Mouse (Mus musculus): Measurements from ENCODE around the gene Ank2. TPM values are rescaled to one million over a fixed set of nuclear protein-coding genes. Genes with fewer than 3 reads are reported as not detected.
A peak's percentile ranks its signal among the peaks of the same experiment; 100 is the strongest.

Gene Ank2
- polyA plus RNA-seq, 1 experiment, result 5.8 TPM

DNA sequence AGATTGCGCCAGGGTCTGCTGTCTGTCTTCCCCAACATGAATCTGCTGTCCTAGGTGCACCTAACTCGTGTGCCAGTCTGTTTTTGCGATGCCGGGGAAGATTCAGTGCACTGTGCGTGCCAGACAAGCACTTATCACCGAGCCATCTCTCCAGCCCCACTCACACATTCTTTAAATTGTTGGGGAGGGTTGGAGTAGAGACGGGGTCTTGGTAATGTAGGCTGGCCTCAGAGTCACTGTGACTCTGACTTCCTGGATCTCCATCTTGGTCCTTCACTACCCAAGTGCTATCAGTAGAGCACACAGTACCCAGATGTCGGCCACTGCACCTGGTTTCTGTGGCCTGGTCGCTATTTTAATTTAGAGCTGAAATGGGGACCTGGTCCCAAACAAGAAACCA lies 47.4 kb downstream of the Ank2 start:
- Histone ChIP-seq H3K4me3 (replicated peaks; ENCODE audit: extremely low read depth, low read depth, low read length) (no peak overlapping the region), H3K4me1 (ENCODE audit: control insufficient read depth, insufficient read depth, low read length) (no peaks in the 10 kb centered on the region)
- TF ChIP-seq CTCF (IDR thresholded peaks at IDR 0.05; ENCODE audit: insufficient read depth, low read length) (no peak), POLR2A (IDR thresholded peaks at IDR 0.05; ENCODE audit: borderline replicate concordance, extremely low read depth, low read depth, low read length) (no peak)
- 55% methylated on average over 9 of the region's 9 CpGs for WGBS
- DNase-seq, result no peak

DNA sequence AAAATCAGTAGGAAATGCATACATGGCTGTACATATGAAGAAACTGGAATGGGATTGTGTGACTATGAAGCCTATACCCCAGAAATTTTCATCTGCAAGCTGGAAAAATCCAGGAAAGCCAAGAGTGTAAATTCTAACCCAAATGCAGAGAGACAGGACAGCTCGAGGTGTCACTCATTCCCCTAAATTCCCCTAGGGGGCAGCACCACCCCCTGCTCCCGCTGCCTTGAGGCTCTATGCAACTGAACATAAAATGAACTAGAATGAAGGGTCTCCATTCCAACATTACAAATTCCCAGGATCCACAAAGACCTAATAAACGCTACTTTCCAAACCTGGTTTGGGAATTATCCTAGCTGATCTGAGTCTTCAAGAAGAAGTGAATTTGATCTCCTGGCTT lies 48.1 kb downstream of the Ank2 start:
- no peak overlapping the region for H3K4me3 ChIP-seq (replicated peaks; ENCODE audit: extremely low read depth, low read depth, low read length)
- WGBS, result 9% methylated on average over 3 of the region's 3 CpGs
- peak; percentile 4 for DNase-seq
- no peaks in the 10 kb centered on the region for H3K4me1 ChIP-seq (ENCODE audit: control insufficient read depth, insufficient read depth, low read length)
- TF ChIP-seq CTCF (IDR thresholded peaks at IDR 0.05; ENCODE audit: insufficient read depth, low read length), result peak; percentile 72
- TF ChIP-seq POLR2A (IDR thresholded peaks at IDR 0.05; ENCODE audit: borderline replicate concordance, extremely low read depth, low read depth, low read length), result no peak

DNA sequence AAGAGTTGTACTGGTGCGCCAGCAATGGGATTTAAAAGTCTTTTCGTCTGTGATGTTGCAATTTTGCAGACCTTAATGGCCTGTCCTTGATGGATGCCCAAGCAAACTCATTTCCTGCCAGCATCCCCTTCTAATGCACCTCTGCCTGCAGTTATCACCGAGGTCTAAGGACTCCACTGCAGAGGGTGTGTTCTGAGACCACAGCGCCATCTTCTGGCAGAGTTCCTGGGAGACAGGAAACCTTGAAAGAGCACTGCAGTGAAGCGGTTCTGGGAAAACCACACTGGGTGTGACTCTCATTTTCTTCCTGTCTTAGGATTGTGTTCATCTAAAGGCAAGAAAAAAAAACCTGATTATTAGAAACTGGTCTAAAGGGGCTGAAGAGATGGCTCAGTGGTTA lies 53.0 kb downstream of the Ank2 start:
- DNase-seq, result peak; percentile 19
- Histone ChIP-seq H3K4me3 (replicated peaks; ENCODE audit: extremely low read depth, low read depth, low read length) (no peak overlapping the region), H3K4me1 (ENCODE audit: control insufficient read depth, insufficient read depth, low read length) (no peaks in the 10 kb centered on the region)
- TF ChIP-seq POLR2A (IDR thresholded peaks at IDR 0.05; ENCODE audit: borderline replicate concordance, extremely low read depth, low read depth, low read length) (no peak), CTCF (IDR thresholded peaks at IDR 0.05; ENCODE audit: insufficient read depth, low read length) (peak; percentile 45; the same call in 1 of the 2 replicates)
- 33% methylated on average over 5 of the region's 5 CpGs for WGBS

DNA sequence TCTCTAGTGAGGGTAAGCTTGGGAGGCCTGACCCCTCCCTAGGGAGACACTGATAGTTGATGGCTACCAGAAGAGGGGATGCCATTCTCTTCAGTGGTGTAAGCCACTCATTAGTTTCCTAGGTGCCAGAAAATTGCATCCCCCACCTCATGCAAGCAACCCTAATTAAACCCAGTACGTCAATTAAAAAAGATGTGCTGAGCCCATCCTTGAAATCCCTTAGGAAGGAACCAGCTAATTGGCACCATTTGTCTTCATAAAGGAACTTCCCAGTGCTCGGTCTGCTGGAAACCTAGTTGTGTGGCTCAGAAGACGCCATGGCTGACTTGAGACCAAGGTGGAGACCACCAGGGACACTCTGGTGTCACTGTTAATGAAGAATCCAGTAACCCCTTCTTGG lies 65.9 kb downstream of the Ank2 start:
- 68% methylated on average over 3 of the region's 3 CpGs for WGBS
- H3K4me1 ChIP-seq (ENCODE audit: control insufficient read depth, insufficient read depth, low read length), result no peaks in the 10 kb centered on the region
- DNase-seq, result no peak

DNA sequence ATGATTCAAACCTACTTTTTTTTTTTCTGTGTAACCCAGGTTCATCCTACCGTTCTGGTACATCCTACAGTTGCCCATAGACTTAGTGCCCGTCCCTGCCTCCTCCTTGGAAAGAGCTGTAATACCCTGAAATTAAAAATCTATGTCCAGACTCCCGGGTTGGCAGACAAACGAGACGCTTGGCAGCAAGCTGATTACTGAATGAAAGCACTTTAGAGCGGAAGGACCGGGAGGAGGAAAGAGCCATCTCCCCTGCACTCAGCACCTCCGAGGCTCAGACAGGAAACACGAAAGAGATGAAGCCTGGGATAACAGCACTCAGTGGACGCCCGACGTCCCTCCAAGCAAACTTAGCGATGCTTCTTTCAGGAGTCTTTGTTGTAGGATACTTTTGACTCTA lies 69.3 kb downstream of the Ank2 start:
- DNase-seq, result no peak
- TF ChIP-seq POLR2A (IDR thresholded peaks at IDR 0.05; ENCODE audit: borderline replicate concordance, extremely low read depth, low read depth, low read length) (no peak), CTCF (IDR thresholded peaks at IDR 0.05; ENCODE audit: insufficient read depth, low read length) (no peak)
- 47% methylated on average over 13 of the region's 13 CpGs for WGBS

More for the DNA sequence above, 65.9 kb downstream of the Ank2 start:
- TF ChIP-seq POLR2A (IDR thresholded peaks at IDR 0.05; ENCODE audit: borderline replicate concordance, extremely low read depth, low read depth, low read length) (no peak), CTCF (IDR thresholded peaks at IDR 0.05; ENCODE audit: insufficient read depth, low read length) (no peak)
- no peak overlapping the region for H3K4me3 ChIP-seq (replicated peaks; ENCODE audit: extremely low read depth, low read depth, low read length)

DNA sequence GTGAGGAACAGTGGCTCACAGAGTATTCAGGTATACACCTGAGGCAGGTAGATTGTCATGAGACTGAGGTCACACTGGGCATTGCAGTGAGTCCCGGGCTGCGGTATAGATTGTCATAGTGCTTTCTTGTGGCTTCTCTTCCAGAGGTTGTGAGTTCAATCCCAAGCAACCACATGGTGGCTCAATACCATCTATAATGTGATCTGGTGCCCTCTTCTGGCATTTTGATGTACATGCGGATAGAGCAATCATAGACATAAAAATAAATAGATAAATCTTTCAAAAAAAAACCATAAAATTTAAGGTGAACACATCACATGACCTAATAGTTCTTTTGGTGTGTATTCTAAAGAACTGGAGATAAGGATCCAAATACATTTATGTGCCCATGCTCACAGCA lies 70.6 kb downstream of the Ank2 start:
- DNase-seq, result no peak
- no peak for TF ChIP-seq POLR2A (IDR thresholded peaks at IDR 0.05; ENCODE audit: borderline replicate concordance, extremely low read depth, low read depth, low read length)
- no peak for TF ChIP-seq CTCF (IDR thresholded peaks at IDR 0.05; ENCODE audit: insufficient read depth, low read length)
- H3K4me3 ChIP-seq (replicated peaks; ENCODE audit: extremely low read depth, low read depth, low read length), result no peak overlapping the region
- no peaks in the 10 kb centered on the region for H3K4me1 ChIP-seq (ENCODE audit: control insufficient read depth, insufficient read depth, low read length)
- 95% methylated on average over 3 of the region's 3 CpGs for WGBS

More for the DNA sequence above, 69.3 kb downstream of the Ank2 start:
- Histone ChIP-seq H3K4me3 (replicated peaks; ENCODE audit: extremely low read depth, low read depth, low read length) (no peak overlapping the region), H3K4me1 (ENCODE audit: control insufficient read depth, insufficient read depth, low read length) (no peaks in the 10 kb centered on the region)

DNA sequence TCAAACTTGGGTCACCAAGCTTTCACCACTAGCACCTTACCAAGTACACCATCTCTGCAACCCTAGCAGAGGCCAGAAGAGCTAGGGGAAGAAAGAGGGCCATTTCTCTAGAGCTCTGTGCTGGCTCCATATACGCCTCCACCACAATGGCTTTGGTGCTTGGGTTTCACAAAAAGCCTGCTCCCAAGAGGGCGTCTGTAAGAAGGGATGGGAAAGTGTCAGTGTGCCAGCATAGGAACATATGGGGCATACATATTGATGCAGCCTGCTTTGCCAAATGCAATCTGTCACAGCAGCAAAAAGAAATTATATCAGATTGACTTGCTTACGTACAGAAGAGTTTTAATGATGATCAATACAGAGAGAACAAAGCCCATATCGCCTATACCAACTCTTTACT lies 82.2 kb downstream of the Ank2 start:
- TF ChIP-seq CTCF (IDR thresholded peaks at IDR 0.05; ENCODE audit: insufficient read depth, low read length) (no peak), POLR2A (IDR thresholded peaks at IDR 0.05; ENCODE audit: borderline replicate concordance, extremely low read depth, low read depth, low read length) (no peak)
- Histone ChIP-seq H3K4me3 (replicated peaks; ENCODE audit: extremely low read depth, low read depth, low read length) (no peak overlapping the region), H3K4me1 (ENCODE audit: control insufficient read depth, insufficient read depth, low read length) (no peaks in the 10 kb centered on the region)
- no peak for DNase-seq
- WGBS, result 86% methylated on average over 4 of the region's 4 CpGs

DNA sequence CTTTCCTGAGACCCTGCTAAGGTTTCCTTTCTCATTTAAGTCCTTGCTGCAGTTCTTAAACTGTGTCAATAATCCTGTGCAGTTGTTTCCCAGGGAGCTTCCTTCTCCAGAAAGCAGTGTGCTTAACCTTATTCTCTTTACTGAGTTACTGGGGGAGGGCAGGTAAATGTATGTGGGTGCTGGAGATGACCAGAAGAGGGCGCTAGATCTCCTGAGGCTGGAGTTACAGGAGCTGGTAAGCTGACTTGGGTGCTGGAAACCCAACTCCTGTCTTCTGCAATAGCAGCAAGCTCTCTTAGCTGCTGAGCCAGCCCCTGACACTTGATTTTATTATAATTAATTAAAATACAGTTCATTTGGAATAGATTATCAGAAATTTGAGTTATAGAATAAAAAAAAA lies 84.7 kb downstream of the Ank2 start:
- Histone ChIP-seq H3K4me3 (replicated peaks; ENCODE audit: extremely low read depth, low read depth, low read length) (no peak overlapping the region), H3K4me1 (ENCODE audit: control insufficient read depth, insufficient read depth, low read length) (no peaks in the 10 kb centered on the region)
- DNase-seq, result no peak
- TF ChIP-seq CTCF (IDR thresholded peaks at IDR 0.05; ENCODE audit: insufficient read depth, low read length) (no peak), POLR2A (IDR thresholded peaks at IDR 0.05; ENCODE audit: borderline replicate concordance, extremely low read depth, low read depth, low read length) (no peak)
- WGBS, result 38% methylated on average over 1 of the region's 1 CpGs

DNA sequence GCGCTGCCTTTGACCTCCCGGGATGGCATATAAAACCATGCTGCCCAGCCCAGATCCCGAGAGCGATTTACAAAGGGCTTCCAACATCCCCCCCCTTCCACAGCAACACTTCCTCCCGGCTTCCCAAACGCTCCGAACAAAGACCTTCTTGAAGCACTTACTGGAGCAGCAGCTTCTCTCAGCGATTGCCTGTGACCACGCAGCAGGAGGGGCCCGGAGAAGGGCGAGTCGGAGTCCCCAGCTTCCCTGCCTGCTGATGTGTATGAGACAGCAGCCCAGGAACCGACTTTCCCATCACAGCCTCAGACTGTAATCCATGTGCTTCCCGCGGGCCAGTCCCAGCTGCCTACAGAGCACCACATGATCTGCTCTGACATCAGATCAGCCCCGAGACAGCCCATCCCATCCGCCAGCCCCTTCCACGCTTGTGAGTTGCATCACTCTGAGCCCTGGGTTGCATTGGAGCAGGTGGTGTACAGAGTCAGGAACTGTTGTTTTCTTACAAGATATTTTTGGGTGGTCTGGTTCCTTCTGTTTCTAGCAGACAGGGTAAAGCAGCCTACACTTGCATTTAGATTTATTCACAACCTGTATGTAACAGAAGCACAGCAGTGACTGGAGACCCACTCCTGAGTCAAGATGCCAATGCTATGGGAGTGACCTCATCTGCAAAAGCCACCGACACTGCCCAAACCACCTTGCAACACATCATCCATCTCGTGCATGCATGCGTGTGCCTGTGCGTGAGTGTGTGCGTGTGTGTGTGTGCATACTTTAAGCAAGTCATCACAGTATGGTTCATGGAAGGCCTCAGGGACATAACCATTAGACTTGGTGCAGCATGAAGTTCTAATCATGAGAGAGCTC lies 90.2 kb downstream of the Ank2 start:
- peak; percentile 11 for DNase-seq

More for the DNA sequence above, 90.2 kb downstream of the Ank2 start:
- 16% methylated on average over 23 of the region's 23 CpGs for WGBS
- Histone ChIP-seq H3K4me1 (ENCODE audit: control insufficient read depth, insufficient read depth, low read length) (no peaks in the 10 kb centered on the region), H3K4me3 (replicated peaks; ENCODE audit: extremely low read depth, low read depth, low read length) (peak overlapping the region; percentile 27)
- TF ChIP-seq POLR2A (IDR thresholded peaks at IDR 0.05; ENCODE audit: borderline replicate concordance, extremely low read depth, low read depth, low read length), result no peak
- TF ChIP-seq CTCF (IDR thresholded peaks at IDR 0.05; ENCODE audit: insufficient read depth, low read length), result no peak
